In genomic region chr8:120538397-120539240, GRCm38 (mm10) we compare ENCODE assay signal across 8 mouse cellular contexts. TPM values are rescaled to one million over a fixed set of nuclear protein-coding genes. Genes with fewer than 3 reads are reported as not detected.
DNase-seq lines count a peak whose midpoint lies in the region; ATAC-seq and TF ChIP-seq lines count a peak whose summit lies in the region.

No protein-coding gene starts in this region.

- peak overlapping the region; percentile 84 for H3K27ac ChIP-seq in embryonic facial prominence, embryonic 11.5 days (replicated peaks; ENCODE audit: low read depth, low read length)
- H3K27ac ChIP-seq in heart, embryonic 10.5 days: peak overlapping the region; percentile 97
- H3K27ac ChIP-seq in liver, postnatal 0 days (ENCODE audit: low read depth): peak overlapping the region; percentile 98
- peak overlapping the region; percentile 97 for H3K27ac ChIP-seq in neural tube, embryonic 12.5 days

- H3K9me3 ChIP-seq in embryonic facial prominence, embryonic 11.5 days (replicated peaks; ENCODE audit: control insufficient read depth, low read length): no peaks in the 10 kb centered on the region
- H3K9me3 ChIP-seq in heart, embryonic 10.5 days: no peaks in the 10 kb centered on the region
- H3K9me3 ChIP-seq in liver, postnatal 0 days (ENCODE audit: low read length): no peaks in the 10 kb centered on the region
- H3K9me3 ChIP-seq in neural tube, embryonic 12.5 days: no peaks in the 10 kb centered on the region

- no peak for TF ChIP-seq EP300 in liver, postnatal 0 days (IDR thresholded peaks at IDR 0.05; ENCODE audit: low read depth)

- peak overlapping the region; percentile 62 for H3K4me3 ChIP-seq in embryonic facial prominence, embryonic 11.5 days (ENCODE audit: low read depth, low read length)
- H3K4me3 ChIP-seq in heart, embryonic 10.5 days: peak overlapping the region; percentile 83
- peak overlapping the region; percentile 79 for H3K4me3 ChIP-seq in liver, postnatal 0 days (ENCODE audit: low read depth, low read length)
- H3K4me3 ChIP-seq in neural tube, embryonic 12.5 days: peak overlapping the region; percentile 64

- peak overlapping the region; percentile 61 for H3K9ac ChIP-seq in embryonic facial prominence, embryonic 11.5 days (replicated peaks; ENCODE audit: low read length)
- peak overlapping the region; percentile 90 for H3K9ac ChIP-seq in liver, postnatal 0 days (replicated peaks)
- H3K9ac ChIP-seq in neural tube, embryonic 12.5 days: peak overlapping the region; percentile 86

- 1% methylated on average over 37 of the region's 37 CpGs for WGBS in embryonic facial prominence, embryonic 11.5 days
- WGBS in heart, embryonic 10.5 days: under 1% methylated on average over 36 of the region's 37 CpGs
- 2% methylated on average over 37 of the region's 37 CpGs for WGBS in liver, postnatal 0 days (ENCODE audit: insufficient replicate concordance)
- WGBS in neural tube, embryonic 12.5 days: under 1% methylated on average over 37 of the region's 37 CpGs

- ATAC-seq in embryonic facial prominence, embryonic 11.5 days (replicated peaks; ENCODE audit: insufficient number of reproducible peaks, low FRiP score, low TSS enrichment, low read depth): 0 out of 2 replicates have a peak, but pooled peaks have one; percentile 1
- peak; percentile 47 for ATAC-seq in liver, postnatal 0 days
- ATAC-seq in neural tube, embryonic 12.5 days (ENCODE audit: low FRiP score, low read depth): 0 out of 2 replicates have a peak, but pooled peaks have one; percentile 18

- H3K27me3 ChIP-seq in embryonic facial prominence, embryonic 11.5 days (ENCODE audit: control insufficient read depth, insufficient read depth, low read length): peaks cover 3% of the 10 kb centered on the region; the same call in 1 of the 2 replicates
- peaks cover 9% of the 10 kb centered on the region; the same call in 1 of the 2 replicates for H3K27me3 ChIP-seq in heart, embryonic 10.5 days (ENCODE audit: insufficient read depth, poor library complexity, severe bottlenecking)
- no peaks in the 10 kb centered on the region for H3K27me3 ChIP-seq in liver, postnatal 0 days (ENCODE audit: insufficient read depth, low read length)
- H3K27me3 ChIP-seq in neural tube, embryonic 12.5 days (replicated peaks): no peaks in the 10 kb centered on the region

- peak; percentile 94 for DNase-seq in 416B (ENCODE audit: low read depth)
- DNase-seq in adrenal gland, adult 2 months: peak; percentile 79
- DNase-seq in embryonic facial prominence, embryonic 11.5 days (ENCODE audit: low spot score): peak; percentile 68
- DNase-seq in heart, embryonic 10.5 days (ENCODE audit: low spot score): no peak
- peak; percentile 95 for DNase-seq in kidney, adult 9 months
- DNase-seq in liver, postnatal 0 days: peak; percentile 90
- DNase-seq in testis, postnatal 10 days (ENCODE audit: low spot score): peak; percentile 67

- peaks cover 47% of the 10 kb centered on the region for H3K4me1 ChIP-seq in embryonic facial prominence, embryonic 11.5 days (ENCODE audit: control insufficient read depth, insufficient read depth, low read length)
- peaks cover 98% of the 10 kb centered on the region for H3K4me1 ChIP-seq in heart, embryonic 10.5 days
- peaks cover 75% of the 10 kb centered on the region for H3K4me1 ChIP-seq in liver, postnatal 0 days (ENCODE audit: insufficient read depth)
- peaks cover 93% of the 10 kb centered on the region for H3K4me1 ChIP-seq in neural tube, embryonic 12.5 days

- TF ChIP-seq CTCF in liver, postnatal 0 days (IDR thresholded peaks at IDR 0.05; ENCODE audit: low read depth): peak; percentile 65

- peak overlapping the region; percentile 98 for H3K4me2 ChIP-seq in embryonic facial prominence, embryonic 11.5 days (ENCODE audit: low read depth, low read length)
- peak overlapping the region; percentile 94 for H3K4me2 ChIP-seq in liver, postnatal 0 days (ENCODE audit: low read depth, low read length)
- peak overlapping the region; percentile 97 for H3K4me2 ChIP-seq in neural tube, embryonic 12.5 days (replicated peaks)

- H3K36me3 ChIP-seq in embryonic facial prominence, embryonic 11.5 days (replicated peaks; ENCODE audit: control insufficient read depth, insufficient read depth, low read depth, low read length): no peaks in the 10 kb centered on the region
- no peaks in the 10 kb centered on the region for H3K36me3 ChIP-seq in heart, embryonic 10.5 days
- 0 out of 2 replicates have a peak, but pooled peaks cover 3% of the 10 kb centered on the region for H3K36me3 ChIP-seq in liver, postnatal 0 days (replicated peaks; ENCODE audit: insufficient read depth, low read length)
- no peaks in the 10 kb centered on the region for H3K36me3 ChIP-seq in neural tube, embryonic 12.5 days

RNA-seq across cellular contexts. Expression of gene Gins2, which starts 50.5 kb away (rescaled TPM):
- 1 to 10 TPM; 3.8 to 5.7 TPM for total RNA-seq in adrenal gland, adult 2 months (2021)
- polyA plus RNA-seq in adrenal gland, adult 2 months (2012; rRNA removed): 7.8 and 8.7 TPM in 2 replicates
- polyA plus RNA-seq in embryonic facial prominence, embryonic 11.5 days (2014; fragmentation: Nextera tagmentation; extraction: Ambion mirVana): 127 and 132 TPM in 2 replicates
- polyA plus RNA-seq in heart, embryonic 10.5 days (2016; fragmentation: Nextera tagmentation; extraction: Ambion mirVana): 106 and 125 TPM in 2 replicates
- 18.6 and 20.3 TPM in 2 replicates for polyA plus RNA-seq in liver, postnatal 0 days (2015; fragmentation: Nextera tagmentation; extraction: Ambion mirVana)
- 53.4 and 54.7 TPM in 2 replicates for polyA plus RNA-seq in neural tube, embryonic 12.5 days (2016; fragmentation: Nextera tagmentation; extraction: Ambion mirVana)
